Mouse (Mus musculus) embryonic facial prominence, embryonic 12.5 days (tissue): Measurements from ENCODE around the gene Isca2. TPM values are rescaled to one million over a fixed set of nuclear protein-coding genes. Genes with fewer than 3 reads are reported as not detected.
A peak's percentile ranks its signal among the peaks of the same experiment; 100 is the strongest.

Source experiments
- ATAC-seq: fragments of 200-750 bp; cut with Nextera tagmentation; 2 replicates; pipeline ENCODE4 v1.8.0; 2017; ENCODE audit not compliant: insufficient number of reproducible peaks, insufficient read depth, low FRiP score, low TSS enrichment
- H3K27ac ChIP-seq: fragments of 300-500 bp; sonication (generic); 2 replicates; pipeline ENCODE4 v1.5.1; 2016; ENCODE audit warnings: mild to moderate bottlenecking
- H3K27me3 ChIP-seq: fragments of 300-500 bp; sonication (generic); 2 replicates; pipeline ENCODE4 v1.6.1; 2016; ENCODE audit warnings: mild to moderate bottlenecking, moderate library complexity
- H3K36me3 ChIP-seq: fragments of 300-500 bp; sonication (generic); 2 replicates; pipeline ENCODE4 v1.6.1; 2016; ENCODE audit warnings: mild to moderate bottlenecking
- H3K4me1 ChIP-seq: fragments of 300-500 bp; sonication (generic); 2 replicates; pipeline ENCODE4 v1.6.1; 2016
- H3K4me2 ChIP-seq: fragments of 300-500 bp; sonication (generic); replicated peaks from 2 replicates; pipeline ENCODE4 v1.6.1; 2016; ENCODE audit warnings: mild to moderate bottlenecking, moderate library complexity
- H3K4me3 ChIP-seq: fragments of 300-500 bp; sonication (generic); 2 replicates; pipeline ENCODE4 v1.5.1; 2016; ENCODE audit warnings: mild to moderate bottlenecking
- H3K9ac ChIP-seq: fragments of 300-500 bp; sonication (generic); 2 replicates; pipeline ENCODE4 v1.6.1; 2016; ENCODE audit warnings: mild to moderate bottlenecking, moderate library complexity
- H3K9me3 ChIP-seq: fragments of 300-500 bp; sonication (generic); 2 replicates; pipeline ENCODE4 v1.6.1; 2016; ENCODE audit warnings: mild to moderate bottlenecking, moderate library complexity
- WGBS: fragments of 180-500 bp; shearing (Covaris S2); methylation state at CpG from one replicate; pipeline ENCODE4 v1.1.7; 2016; 5-methylcytosine and 5-hydroxymethylcytosine counted together
- polyA plus RNA-seq: library from polyadenylated mRNA; unstranded; fragments of >200 nt; fragmentation: Nextera tagmentation; extraction: Ambion mirVana; gene quantifications from 2 replicates; pipeline ENCODE4 v1.2.1, GENCODE M21; 2016

Gene Isca2
- polyA plus RNA-seq, result 147 and 159 TPM in 2 replicates

- WGBS, result under 1% methylated on average over 50 of the region's 50 CpGs
- peak within 1 kb of the TSS; percentile 82 for H3K9ac ChIP-seq
- no peaks in the 10 kb centered on the region for H3K27me3 ChIP-seq
- H3K4me3 ChIP-seq, result peak within 1 kb of the TSS; percentile 78
- peak; percentile 99 for ATAC-seq
- H3K36me3 ChIP-seq, result peaks cover 3% of the 10 kb centered on the region; the same call in 1 of the 2 replicates
- peaks cover 20% of the 10 kb centered on the region for H3K4me1 ChIP-seq
- H3K4me2 ChIP-seq, result peak within 1 kb of the TSS; percentile 75
- H3K27ac ChIP-seq, result peak within 1 kb of the TSS; percentile 97
- no peaks in the 10 kb centered on the region for H3K9me3 ChIP-seq
Measured at GRCm38 (mm10) chr12:84772726-84773441, at the start of gene Isca2, which contains the start of gene Npc2. Gene Isca2, plus strand, starts transcription at chr12:84773251. Gene Npc2, minus strand, starts transcription at chr12:84773152.

GRCm38 (mm10) chr12:84726391-84726790, 46.7 kb upstream of the Isca2 start:
- WGBS, result 84% methylated on average over 4 of the region's 4 CpGs
- no peak overlapping the region for H3K27ac ChIP-seq
- no peak overlapping the region for H3K4me2 ChIP-seq
- H3K4me3 ChIP-seq, result no peak overlapping the region
- no peaks in the 10 kb centered on the region for H3K27me3 ChIP-seq
- no peaks in the 10 kb centered on the region for H3K4me1 ChIP-seq
- no peaks in the 10 kb centered on the region for H3K9me3 ChIP-seq
- no peaks in the 10 kb centered on the region for H3K36me3 ChIP-seq
- no peak overlapping the region for H3K9ac ChIP-seq
- ATAC-seq, result no peak

- no peak for ATAC-seq
- H3K4me1 ChIP-seq, result no peaks in the 10 kb centered on the region
- H3K4me3 ChIP-seq, result no peak overlapping the region
- WGBS, result 58% methylated on average over 4 of the region's 4 CpGs
- no peak overlapping the region for H3K9ac ChIP-seq
- no peak overlapping the region for H3K27ac ChIP-seq
- H3K36me3 ChIP-seq, result no peaks in the 10 kb centered on the region
- H3K27me3 ChIP-seq, result no peaks in the 10 kb centered on the region
- H3K9me3 ChIP-seq, result no peaks in the 10 kb centered on the region
- H3K4me2 ChIP-seq, result no peak overlapping the region
Measured at GRCm38 (mm10) chr12:84726986-84727385, 46.1 kb upstream of the Isca2 start.

- 69% methylated on average over 5 of the region's 5 CpGs for WGBS
- Histone ChIP-seq H3K27me3 (no peaks in the 10 kb centered on the region), H3K36me3 (no peaks in the 10 kb centered on the region), H3K4me3 (no peak overlapping the region), H3K9me3 (no peaks in the 10 kb centered on the region), H3K9ac (no peak overlapping the region), H3K4me2 (no peak overlapping the region), H3K27ac (no peak overlapping the region), H3K4me1 (no peaks in the 10 kb centered on the region)
- no peak for ATAC-seq
Measured at GRCm38 (mm10) chr12:84727434-84727833, 45.6 kb upstream of the Isca2 start.

GRCm38 (mm10) chr12:84728421-84728820, 44.6 kb upstream of the Isca2 start:
- no peaks in the 10 kb centered on the region for H3K9me3 ChIP-seq
- no peaks in the 10 kb centered on the region for H3K27me3 ChIP-seq
- no peak overlapping the region for H3K4me3 ChIP-seq
- H3K36me3 ChIP-seq, result no peaks in the 10 kb centered on the region
- no peak for ATAC-seq
- H3K9ac ChIP-seq, result no peak overlapping the region
- no peak overlapping the region for H3K27ac ChIP-seq
- 90% methylated on average over 10 of the region's 10 CpGs for WGBS
- no peak overlapping the region for H3K4me2 ChIP-seq
- no peaks in the 10 kb centered on the region for H3K4me1 ChIP-seq

GRCm38 (mm10) chr12:84733366-84733765, 39.7 kb upstream of the Isca2 start:
- Histone ChIP-seq H3K4me3 (no peak overlapping the region), H3K9me3 (no peaks in the 10 kb centered on the region), H3K4me2 (no peak overlapping the region), H3K9ac (no peak overlapping the region), H3K4me1 (no peaks in the 10 kb centered on the region), H3K27me3 (no peaks in the 10 kb centered on the region), H3K36me3 (no peaks in the 10 kb centered on the region), H3K27ac (no peak overlapping the region)
- ATAC-seq, result no peak
- 72% methylated on average over 13 of the region's 13 CpGs for WGBS

GRCm38 (mm10) chr12:84743496-84743895, 29.6 kb upstream of the Isca2 start:
- ATAC-seq, result no peak
- H3K4me2 ChIP-seq, result no peak overlapping the region
- no peaks in the 10 kb centered on the region for H3K27me3 ChIP-seq
- no peaks in the 10 kb centered on the region for H3K4me1 ChIP-seq
- H3K27ac ChIP-seq, result no peak overlapping the region
- no peaks in the 10 kb centered on the region for H3K9me3 ChIP-seq
- no peaks in the 10 kb centered on the region for H3K36me3 ChIP-seq
- WGBS, result 89% methylated on average over 10 of the region's 10 CpGs
- H3K4me3 ChIP-seq, result no peak overlapping the region
- H3K9ac ChIP-seq, result no peak overlapping the region

GRCm38 (mm10) chr12:84745700-84746099, 27.4 kb upstream of the Isca2 start:
- Histone ChIP-seq H3K4me3 (no peak overlapping the region), H3K27ac (no peak overlapping the region), H3K9me3 (no peaks in the 10 kb centered on the region), H3K9ac (no peak overlapping the region), H3K36me3 (no peaks in the 10 kb centered on the region), H3K27me3 (no peaks in the 10 kb centered on the region), H3K4me1 (no peaks in the 10 kb centered on the region), H3K4me2 (no peak overlapping the region)
- WGBS, result 55% methylated on average over 4 of the region's 4 CpGs
- ATAC-seq, result no peak

- Histone ChIP-seq H3K27me3 (no peaks in the 10 kb centered on the region), H3K4me3 (no peak overlapping the region), H3K27ac (no peak overlapping the region), H3K4me2 (no peak overlapping the region), H3K4me1 (0 out of 2 replicates have a peak, but pooled peaks cover 3% of the 10 kb centered on the region), H3K9me3 (no peaks in the 10 kb centered on the region), H3K36me3 (no peaks in the 10 kb centered on the region), H3K9ac (no peak overlapping the region)
- ATAC-seq, result no peak
- WGBS, result 73% methylated on average over 3 of the region's 3 CpGs
Measured at GRCm38 (mm10) chr12:84748134-84748533, 24.9 kb upstream of the Isca2 start.

- H3K4me2 ChIP-seq, result no peak overlapping the region
- H3K27ac ChIP-seq, result no peak overlapping the region
- ATAC-seq, result no peak
- no peak overlapping the region for H3K9ac ChIP-seq
- no peaks in the 10 kb centered on the region for H3K9me3 ChIP-seq
- WGBS, result 80% methylated on average over 14 of the region's 14 CpGs
- peaks cover under 1% of the 10 kb centered on the region; the same call in 1 of the 2 replicates for H3K36me3 ChIP-seq
- H3K4me1 ChIP-seq, result 0 out of 2 replicates have a peak, but pooled peaks cover 3% of the 10 kb centered on the region
- no peak overlapping the region for H3K4me3 ChIP-seq
- no peaks in the 10 kb centered on the region for H3K27me3 ChIP-seq
Measured at GRCm38 (mm10) chr12:84750661-84751060, 22.4 kb upstream of the Isca2 start.

GRCm38 (mm10) chr12:84752131-84752977, 20.7 kb upstream of the Isca2 start:
- Histone ChIP-seq H3K36me3 (peaks cover 14% of the 10 kb centered on the region), H3K4me3 (no peak overlapping the region), H3K27me3 (no peaks in the 10 kb centered on the region), H3K9ac (no peak overlapping the region), H3K4me1 (0 out of 2 replicates have a peak, but pooled peaks cover 3% of the 10 kb centered on the region), H3K9me3 (no peaks in the 10 kb centered on the region), H3K27ac (no peak overlapping the region), H3K4me2 (no peak overlapping the region)
- ATAC-seq, result 0 out of 2 replicates have a peak, but pooled peaks have one; percentile 23
- WGBS, result 47% methylated on average over 14 of the region's 14 CpGs
